Mouse (Mus musculus) spleen, postnatal 14 days (tissue): Measurements from ENCODE around the gene Ccdc6.

ENCODE experiments used
- DNase-seq, 2 experiments: peaks; one replicate each; pipeline ENCODE4 v3.0.0; 2021 to 2022; ENCODE audit warnings: low spot score in 2 of 2

The Ccdc6 gene

GRCm38 (mm10) chr10:70096366-70097188 lies at the start of gene Ccdc6:
TSS of gene Ccdc6 (plus strand) at chr10:70097121.
- peak; percentile 75 to 85 for DNase-seq

- DNase-seq = no peak
These were observed 47.1 kb upstream of the Ccdc6 start for GRCm38 (mm10) chr10:70049771-70050170.

GRCm38 (mm10) chr10:70055291-70055690 lies 41.6 kb upstream of the Ccdc6 start:
- no peak for DNase-seq

- no peak for DNase-seq
These were observed 39.9 kb upstream of the Ccdc6 start for GRCm38 (mm10) chr10:70057064-70057463.

- no peak for DNase-seq
These were observed 36.8 kb upstream of the Ccdc6 start for GRCm38 (mm10) chr10:70060021-70060688.

GRCm38 (mm10) chr10:70060689-70061081 lies 36.2 kb upstream of the Ccdc6 start:
- DNase-seq = no peak

GRCm38 (mm10) chr10:70063881-70064555 lies 32.9 kb upstream of the Ccdc6 start:
- DNase-seq = no peak

- no peak for DNase-seq
These were observed 31.7 kb upstream of the Ccdc6 start for GRCm38 (mm10) chr10:70065191-70065590.

GRCm38 (mm10) chr10:70066497-70067168 lies 30.3 kb upstream of the Ccdc6 start:
- no peak for DNase-seq

GRCm38 (mm10) chr10:70067169-70068115 lies 29.5 kb upstream of the Ccdc6 start:
- no peak for DNase-seq

GRCm38 (mm10) chr10:70069321-70069720 lies 27.6 kb upstream of the Ccdc6 start:
- DNase-seq = no peak

GRCm38 (mm10) chr10:70071334-70071733 lies 25.6 kb upstream of the Ccdc6 start:
- DNase-seq = no peak

GRCm38 (mm10) chr10:70077452-70077851 lies 19.5 kb upstream of the Ccdc6 start:
- DNase-seq = no peak

- DNase-seq = no peak
These were observed 16.0 kb upstream of the Ccdc6 start for GRCm38 (mm10) chr10:70080908-70081307.

- DNase-seq = no peak
These were observed 15.3 kb upstream of the Ccdc6 start for GRCm38 (mm10) chr10:70081564-70082175.

GRCm38 (mm10) chr10:70083241-70083640 lies 13.7 kb upstream of the Ccdc6 start:
- DNase-seq = no peak

- DNase-seq = no peak
These were observed 11.5 kb upstream of the Ccdc6 start for GRCm38 (mm10) chr10:70085256-70085961.

GRCm38 (mm10) chr10:70088788-70089187 lies 8.1 kb upstream of the Ccdc6 start:
- no peak for DNase-seq

GRCm38 (mm10) chr10:70091876-70092462 lies 5.0 kb upstream of the Ccdc6 start:
- DNase-seq = no peak
